Comparison of ENCODE assay signal across 8 mouse cellular contexts in the genomic region with DNA sequence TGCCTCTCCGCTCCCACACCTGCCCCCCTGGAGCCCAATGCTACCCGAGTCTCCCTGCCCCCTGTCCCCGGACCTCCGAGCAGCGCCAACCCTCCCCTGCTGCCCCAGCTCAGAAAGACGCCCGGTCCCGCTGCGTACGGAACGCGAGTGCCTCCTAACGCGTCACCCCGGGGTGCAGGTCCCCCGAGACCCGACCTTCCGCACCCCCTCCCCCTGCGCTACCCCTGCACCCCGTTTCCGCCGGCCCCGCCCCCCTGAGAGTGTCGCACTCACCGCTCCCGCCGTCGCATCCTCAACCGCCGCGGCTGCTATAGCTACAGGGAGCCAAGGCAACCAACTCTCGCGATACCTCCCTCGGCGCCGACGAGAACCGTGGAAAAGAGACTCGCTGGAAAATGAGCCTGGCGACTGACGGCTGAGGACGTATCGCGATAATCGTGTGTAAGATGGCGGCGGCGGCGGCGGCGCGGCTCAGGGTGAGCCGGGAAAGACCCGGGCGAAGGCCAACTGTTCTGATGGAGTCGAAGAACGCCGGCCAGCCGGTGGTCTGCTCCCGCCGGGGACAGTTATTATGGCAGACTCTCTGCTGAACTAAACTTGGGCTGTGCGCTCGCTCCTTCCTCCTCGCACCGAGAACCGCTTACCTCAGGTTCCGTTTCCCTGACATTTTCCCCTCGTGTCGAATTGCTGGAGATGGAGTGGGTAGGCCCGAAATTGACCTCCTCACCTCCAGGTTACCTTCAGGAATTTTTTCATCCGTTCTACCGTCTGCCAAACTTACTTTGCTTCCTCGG. TPM values are rescaled to one million over a fixed set of nuclear protein-coding genes. Genes with fewer than 3 reads are reported as not detected.
DNase-seq lines count a peak whose midpoint lies in the region; ATAC-seq and TF ChIP-seq lines count a peak whose summit lies in the region.

A gene (minus strand): TSS at position 420 of the 794 bp plus-strand sequence.

- WGBS in forebrain, postnatal 0 days: 2% methylated on average over 72 of the region's 73 CpGs
- under 1% methylated on average over 72 of the region's 73 CpGs for WGBS in lung, embryonic 15.5 days

- DNase-seq in G1E (ENCODE audit: low spot score): peak; percentile 94
- DNase-seq in cerebellum, adult 18-20 months: peak; percentile 94 to 97
- peak; percentile 99 for DNase-seq in forebrain, postnatal 0 days
- DNase-seq in heart, postnatal 4 days: peak; percentile 98
- DNase-seq in layer of hippocampus, adult 8-10 months (ENCODE audit: low spot score in 2 of 2): peak; percentile 97 to 98
- DNase-seq in ovary, adult 18-20 months (ENCODE audit: low spot score): peak; percentile 94
- DNase-seq in thymus, postnatal 0 days (ENCODE audit: low spot score): peak; percentile 100

- TF ChIP-seq CTCF in G1E (IDR thresholded peaks at IDR 0.05; ENCODE audit: low read depth, low read length): no peak
- TF ChIP-seq CTCF in forebrain, postnatal 0 days (IDR thresholded peaks at IDR 0.05; ENCODE audit: low read depth): no peak

- H3K36me3 ChIP-seq in G1E (replicated peaks): peaks cover 10% of the 10 kb centered on the region
- no peaks in the 10 kb centered on the region for H3K36me3 ChIP-seq in forebrain, postnatal 0 days (ENCODE audit: insufficient read depth)
- H3K36me3 ChIP-seq in lung, embryonic 15.5 days: no peaks in the 10 kb centered on the region

- peak within 1 kb of the TSS; percentile 86 for H3K4me2 ChIP-seq in forebrain, postnatal 0 days (ENCODE audit: low read depth)
- peak within 1 kb of the TSS; percentile 74 for H3K4me2 ChIP-seq in lung, embryonic 15.5 days

- H3K9me3 ChIP-seq in G1E (replicated peaks): no peaks in the 10 kb centered on the region
- no peaks in the 10 kb centered on the region for H3K9me3 ChIP-seq in forebrain, postnatal 0 days (ENCODE audit: low read length)
- H3K9me3 ChIP-seq in lung, embryonic 15.5 days: no peaks in the 10 kb centered on the region

- H3K27ac ChIP-seq in forebrain, postnatal 0 days (ENCODE audit: low read depth, low read length): peak within 1 kb of the TSS; percentile 92
- peak within 1 kb of the TSS; percentile 93 for H3K27ac ChIP-seq in lung, embryonic 15.5 days

- H3K4me1 ChIP-seq in G1E (ENCODE audit: insufficient read depth, low read depth, low read length): peaks cover 19% of the 10 kb centered on the region
- no peaks in the 10 kb centered on the region for H3K4me1 ChIP-seq in forebrain, postnatal 0 days (ENCODE audit: insufficient read depth)
- H3K4me1 ChIP-seq in lung, embryonic 15.5 days: peaks cover 10% of the 10 kb centered on the region; the same call in 1 of the 2 replicates

- no peaks in the 10 kb centered on the region for H3K27me3 ChIP-seq in G1E (ENCODE audit: insufficient read depth, low read length)
- H3K27me3 ChIP-seq in forebrain, postnatal 0 days (ENCODE audit: insufficient read depth, low read length): no peaks in the 10 kb centered on the region
- no peaks in the 10 kb centered on the region for H3K27me3 ChIP-seq in lung, embryonic 15.5 days

- H3K4me3 ChIP-seq in G1E (ENCODE audit: low read depth, low read length): peak within 1 kb of the TSS; percentile 90
- peak within 1 kb of the TSS; percentile 83 for H3K4me3 ChIP-seq in forebrain, postnatal 0 days (ENCODE audit: low read depth, low read length)
- peak within 1 kb of the TSS; percentile 79 for H3K4me3 ChIP-seq in lung, embryonic 15.5 days

- peak within 1 kb of the TSS; percentile 79 for H3K9ac ChIP-seq in forebrain, postnatal 0 days
- H3K9ac ChIP-seq in lung, embryonic 15.5 days: peak within 1 kb of the TSS; percentile 91

- peak; percentile 94 for ATAC-seq in G1E (ENCODE audit: extremely low read depth, insufficient number of reproducible peaks, low FRiP score, poor library complexity, severe bottlenecking)
- ATAC-seq in forebrain, postnatal 0 days: peak; percentile 99
- ATAC-seq in lung, embryonic 15.5 days (ENCODE audit: borderline replicate concordance, extremely low read depth, low FRiP score, low TSS enrichment): peak; percentile 96

RNA-seq across cellular contexts. Expression of the gene that starts here (rescaled TPM):
- total RNA-seq in G1E (2014; fragmentation: Nextera tagmentation): 3.7 and 3.9 TPM in 2 replicates
- 2.7 and 3.3 TPM in 2 replicates for total RNA-seq in G1E (2017)
- 0.58 and 0.72 TPM in 2 replicates for polyA plus RNA-seq in G1E (2012)
- total RNA-seq in forebrain, postnatal 0 days (2014; rRNA removed): 20.5 and 28.9 TPM in 2 replicates
- 3.0 and 4.8 TPM in 2 replicates for polyA plus RNA-seq in forebrain, postnatal 0 days (2015; fragmentation: Nextera tagmentation; extraction: Ambion mirVana)
- total RNA-seq in heart, postnatal 4 days (2021): 10 to 100 TPM; 15.2 to 15.4 TPM
- total RNA-seq in layer of hippocampus, adult 8-10 months (2022): 10 to 100 TPM; 53.4 to 67.8 (median 59.7) TPM
- 7.0 and 7.6 TPM in 2 replicates for polyA plus RNA-seq in lung, embryonic 15.5 days (2015; fragmentation: Nextera tagmentation; extraction: Ambion mirVana)
- 1.6 and 1.8 TPM in 2 replicates for polyA plus RNA-seq in thymus, postnatal 0 days (2015; fragmentation: Nextera tagmentation; extraction: Ambion mirVana)

Comparison
In these comparisons a context has a peak if more than half of its experiments do, and no peak if none do; other contexts are left out.
1. Peak in every context shown above with its lines: DNase-seq, ATAC-seq, H3K4me3 ChIP-seq and H3K27ac ChIP-seq.